Mouse (Mus musculus): ENCODE data around the gene Eppin.

- TF ChIP-seq POLR2AphosphoS5 (IDR thresholded peaks at IDR 0.05; ENCODE audit: borderline replicate concordance, low read depth, low read length) (no peak), E2F4 (IDR thresholded peaks at IDR 0.05; ENCODE audit: borderline replicate concordance, low read depth, low read length) (no peak), MAFK (IDR thresholded peaks at IDR 0.05; ENCODE audit: borderline replicate concordance, low read depth, low read length) (no peak), MYB (IDR thresholded peaks at IDR 0.05; ENCODE audit: low read depth, low read length) (no peak), GATA1 (IDR thresholded peaks at IDR 0.05; ENCODE audit: low read depth, low read length) (no peak), SIN3A (IDR thresholded peaks at IDR 0.05; ENCODE audit: low read length) (no peak), GABPA (IDR thresholded peaks at IDR 0.05; ENCODE audit: low read depth, low read length) (no peak), NRF1 (IDR thresholded peaks at IDR 0.05; ENCODE audit: insufficient read depth, low read depth, low read length, poor library complexity, severe bottlenecking) (no peak), ZC3H11A (IDR thresholded peaks at IDR 0.05; ENCODE audit: low read depth, low read length) (no peak), HCFC1 (IDR thresholded peaks at IDR 0.05; ENCODE audit: low read depth, low read length) (no peak)
These were observed 50.8 kb downstream of the Eppin start for GRCm38 (mm10) chr2:164542598-164542997.
